Mouse (Mus musculus) thymus, postnatal 10 days (tissue): ENCODE data around the gene Dennd2a.
"Not testable (repeated sequence)": the region's sequence is repeated elsewhere in the genome, so short reads cannot be mapped to it uniquely, and the experiment has no call there.

Experiments
- DNase-seq, 2 experiments: peaks; one replicate each; pipeline ENCODE4 v3.0.0; 2021; ENCODE audit warnings: low spot score in 2 of 2

The Dennd2a gene

GRCm38 (mm10) chr6:39419851-39420721, 137.6 kb downstream of the Dennd2a start, which contains the start of gene Mkrn1:
Mkrn1 (minus strand) TSS chr6:39420462.
- peak; percentile 71 to 72 for DNase-seq

GRCm38 (mm10) chr6:39419386-39419850, 138.2 kb downstream of the Dennd2a start:
- DNase-seq, result no peak

- not testable (repeated sequence) for DNase-seq
These were observed 141.0 kb downstream of the Dennd2a start for GRCm38 (mm10) chr6:39416654-39417053.

GRCm38 (mm10) chr6:39415762-39416161, 141.9 kb downstream of the Dennd2a start:
- DNase-seq, result peak; percentile 64 to 84

GRCm38 (mm10) chr6:39414106-39414505, 143.6 kb downstream of the Dennd2a start:
- no peak for DNase-seq
